Comparison of ENCODE assay signal across 8 mouse cellular contexts in the genomic region with DNA sequence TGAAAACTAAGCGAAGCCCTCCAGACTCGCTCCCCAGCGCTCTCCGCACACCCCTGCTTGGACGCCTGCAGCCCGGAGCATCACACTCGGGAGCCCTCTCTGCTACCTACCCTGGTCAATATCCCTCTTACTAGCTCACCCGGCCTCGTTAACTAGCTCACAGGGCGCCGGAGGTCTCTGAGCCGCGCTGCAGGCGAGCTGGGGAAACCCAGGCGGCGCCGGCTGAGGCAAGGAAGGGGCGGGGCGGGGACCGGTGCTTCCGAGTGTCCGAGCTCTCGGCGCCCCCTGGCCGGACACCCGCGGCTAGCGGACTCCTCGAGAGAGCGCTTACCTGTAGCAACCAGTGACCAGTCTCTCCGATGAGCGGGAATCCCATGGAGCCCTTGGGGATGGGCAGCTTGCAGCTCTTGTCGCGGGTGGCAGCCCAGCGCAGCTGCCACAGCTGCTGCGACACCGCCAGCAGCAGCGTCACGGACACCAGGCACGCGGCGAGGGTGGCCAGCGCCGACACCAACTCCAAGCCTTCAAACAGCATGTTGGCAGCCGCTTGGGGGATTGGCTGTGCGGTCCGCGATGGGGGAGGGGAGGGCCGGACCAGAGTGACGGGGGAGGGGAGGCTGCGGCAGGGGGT. TPM values are rescaled to one million over a fixed set of nuclear protein-coding genes. Genes with fewer than 3 reads are reported as not detected.
DNase-seq lines count a peak whose midpoint lies in the region; ATAC-seq and TF ChIP-seq lines count a peak whose summit lies in the region.

No protein-coding gene starts in this region.

- H3K27me3 ChIP-seq in CH12.LX (replicated peaks): peaks cover 79% of the 10 kb centered on the region
- H3K27me3 ChIP-seq in intestine, embryonic 14.5 days (replicated peaks; ENCODE audit: control insufficient read depth, insufficient read depth, low read length): peaks cover 68% of the 10 kb centered on the region
- H3K27me3 ChIP-seq in liver, embryonic 15.5 days: peaks cover 98% of the 10 kb centered on the region
- H3K27me3 ChIP-seq in neural tube, embryonic 13.5 days: peaks cover 97% of the 10 kb centered on the region

- no peak for TF ChIP-seq EP300 in CH12.LX (IDR thresholded peaks at IDR 0.05; ENCODE audit: low read length)

- WGBS in intestine, embryonic 14.5 days: under 1% methylated on average over 51 of the region's 51 CpGs
- under 1% methylated on average over 51 of the region's 51 CpGs for WGBS in liver, embryonic 15.5 days (ENCODE audit: insufficient replicate concordance)
- under 1% methylated on average over 51 of the region's 51 CpGs for WGBS in neural tube, embryonic 13.5 days

- no peak for DNase-seq in CH12.LX (ENCODE audit: extremely low read depth)
- DNase-seq in adrenal gland, postnatal 25 days: peak; percentile 70
- DNase-seq in gastrocnemius, postnatal 36 days: peak; percentile 35 to 53
- peak; percentile 83 for DNase-seq in intestine, embryonic 14.5 days (ENCODE audit: low spot score)
- no peak for DNase-seq in frontal cortex, postnatal 25 days (ENCODE audit: low spot score in 2 of 2)
- no peak for DNase-seq in cerebellum, adult 8-10 months

- no peak for TF ChIP-seq POLR2A in CH12.LX (IDR thresholded peaks at IDR 0.05; ENCODE audit: low read depth, low read length)

- no peak for TF ChIP-seq RAD21 in CH12.LX (IDR thresholded peaks at IDR 0.05; ENCODE audit: low read depth, low read length)

- dilution Hi-C loops in CH12.LX (cut with MboI; ENCODE audit: extremely low pct_ligation_motif_present, extremely low pct_unique_long_range_greater_than_20kb, low sequenced_read_pairs): no loop called here

- intact Hi-C loops in gastrocnemius, postnatal 36 days (cut with DNase I): loop anchor here (10.0 kb wide), 1 partner anchor 323 kb away; no protein-coding TSS in a partner anchor

- no peaks in the 10 kb centered on the region for H3K79me2 ChIP-seq in CH12.LX (replicated peaks; ENCODE audit: control insufficient read depth, extremely low read depth, insufficient read depth, poor library complexity, severe bottlenecking)

- H3K4me3 ChIP-seq in CH12.LX (replicated peaks in 1 of 3; ENCODE audit: low read depth in 2 of 3, low read length in 2 of 3, poor library complexity in 1 of 3): peak overlapping the region in 2 of 3 experiments; percentile 22 to 31
- peak overlapping the region; percentile 50 for H3K4me3 ChIP-seq in intestine, embryonic 14.5 days (ENCODE audit: low read depth, low read length)
- H3K4me3 ChIP-seq in liver, embryonic 15.5 days (replicated peaks): peak overlapping the region; percentile 41
- peak overlapping the region; percentile 45 for H3K4me3 ChIP-seq in neural tube, embryonic 13.5 days

- no peak overlapping the region for H3K9ac ChIP-seq in CH12.LX (ENCODE audit: insufficient read depth, low read depth)
- peak overlapping the region; percentile 40 for H3K9ac ChIP-seq in intestine, embryonic 14.5 days (ENCODE audit: low read length)
- H3K9ac ChIP-seq in liver, embryonic 15.5 days: no peak overlapping the region
- H3K9ac ChIP-seq in neural tube, embryonic 13.5 days: peak overlapping the region; percentile 67

- ATAC-seq in intestine, embryonic 14.5 days (replicated peaks; ENCODE audit: low FRiP score, low TSS enrichment, low read depth): no peak
- no peak for ATAC-seq in liver, embryonic 15.5 days (ENCODE audit: insufficient read depth)
- ATAC-seq in neural tube, embryonic 13.5 days (ENCODE audit: low read depth): no peak

- peaks cover 0 to 32% of the 10 kb centered on the region in 2 experiments; a peak in 3 of 4 replicates for H3K4me1 ChIP-seq in CH12.LX (ENCODE audit: control insufficient read depth in 1 of 2, insufficient read depth in 2 of 2)
- peaks cover 56% of the 10 kb centered on the region for H3K4me1 ChIP-seq in intestine, embryonic 14.5 days (replicated peaks; ENCODE audit: control insufficient read depth, insufficient read depth, low read length)
- peaks cover 32% of the 10 kb centered on the region for H3K4me1 ChIP-seq in liver, embryonic 15.5 days (replicated peaks)
- peaks cover 74% of the 10 kb centered on the region for H3K4me1 ChIP-seq in neural tube, embryonic 13.5 days (replicated peaks)

- peaks cover 30% of the 10 kb centered on the region for H3K9me3 ChIP-seq in CH12.LX (replicated peaks; ENCODE audit: low read length)
- H3K9me3 ChIP-seq in intestine, embryonic 14.5 days (ENCODE audit: control insufficient read depth, low read length): no peaks in the 10 kb centered on the region
- H3K9me3 ChIP-seq in liver, embryonic 15.5 days (replicated peaks): no peaks in the 10 kb centered on the region
- no peaks in the 10 kb centered on the region for H3K9me3 ChIP-seq in neural tube, embryonic 13.5 days

- peak overlapping the region; percentile 74 for H3K4me2 ChIP-seq in CH12.LX (ENCODE audit: insufficient read depth, low read depth, poor library complexity, severe bottlenecking)
- H3K4me2 ChIP-seq in intestine, embryonic 14.5 days (ENCODE audit: low read length): peak overlapping the region; percentile 93
- peak overlapping the region; percentile 62 for H3K4me2 ChIP-seq in liver, embryonic 15.5 days
- peak overlapping the region; percentile 84 for H3K4me2 ChIP-seq in neural tube, embryonic 13.5 days

- no peak overlapping the region for H3K27ac ChIP-seq in CH12.LX (ENCODE audit: insufficient read depth, low read depth)
- H3K27ac ChIP-seq in intestine, embryonic 14.5 days (ENCODE audit: low read depth): no peak overlapping the region
- H3K27ac ChIP-seq in liver, embryonic 15.5 days (replicated peaks): no peak overlapping the region
- H3K27ac ChIP-seq in neural tube, embryonic 13.5 days (replicated peaks): no peak overlapping the region

- no peak for TF ChIP-seq CTCF in CH12.LX (conservative IDR thresholded peaks at IDR 0.05 in 1 of 2, IDR thresholded peaks at IDR 0.05 in 1 of 2; ENCODE audit: low read depth in 2 of 2, low read length in 2 of 2)

- in situ Hi-C loops in CH12.LX (cut with MboI; ENCODE audit: low pct_ligation_motif_present, low pct_unique_long_range_greater_than_20kb, low sequenced_read_pairs): loop anchor here (10.0 to 25.0 kb wide), 3 partner anchors 175 to 493 kb away; no protein-coding TSS in a partner anchor

- H3K36me3 ChIP-seq in CH12.LX (replicated peaks in 1 of 2; ENCODE audit: control insufficient read depth in 1 of 2, insufficient read depth in 1 of 2, low read length in 1 of 2): no peaks in the 10 kb centered on the region
- no peaks in the 10 kb centered on the region for H3K36me3 ChIP-seq in intestine, embryonic 14.5 days (ENCODE audit: control insufficient read depth, insufficient read depth, low read length)
- no peaks in the 10 kb centered on the region for H3K36me3 ChIP-seq in liver, embryonic 15.5 days (replicated peaks)
- no peaks in the 10 kb centered on the region for H3K36me3 ChIP-seq in neural tube, embryonic 13.5 days

TF ChIP-seq in CH12.LX, 34 proteins besides CTCF, POLR2A, EP300 and RAD21:
- TF ChIP-seq POLR2AphosphoS2 (IDR thresholded peaks at IDR 0.05; ENCODE audit: low read depth, low read length) (no peak), BHLHE40 (IDR thresholded peaks at IDR 0.05; ENCODE audit: low read depth, low read length) (peak; percentile 34; the same call in 1 of the 2 replicates), GABPA (IDR thresholded peaks at IDR 0.05; ENCODE audit: insufficient replicate concordance, low read depth, low read length) (no peak), ZC3H11A (IDR thresholded peaks at IDR 0.05; ENCODE audit: low read depth, low read length) (no peak), SMC3 (IDR thresholded peaks at IDR 0.05; ENCODE audit: low read depth, low read length) (no peak), TBP (conservative IDR thresholded peaks at IDR 0.05; ENCODE audit: low read depth, low read length) (no peak), IRF4 (IDR thresholded peaks at IDR 0.05; ENCODE audit: low read depth, low read length) (no peak), ELF1 (IDR thresholded peaks at IDR 0.05; ENCODE audit: low read depth, low read length) (0 out of 2 replicates have a peak, but pooled peaks have one; percentile 6), E2F4 (IDR thresholded peaks at IDR 0.05; ENCODE audit: insufficient replicate concordance, low read depth, low read length) (no peak), ZMIZ1 (IDR thresholded peaks at IDR 0.05; ENCODE audit: low read depth, low read length) (no peak), JUN (IDR thresholded peaks at IDR 0.05; ENCODE audit: insufficient read depth, low read depth, low read length) (no peak), PAX5 (IDR thresholded peaks at IDR 0.05; ENCODE audit: low read length) (no peak), NRF1 (IDR thresholded peaks at IDR 0.05; ENCODE audit: low read depth, low read length) (no peak), TCF12 (IDR thresholded peaks at IDR 0.05; ENCODE audit: low read depth, low read length) (no peak), MAX (IDR thresholded peaks at IDR 0.05; ENCODE audit: low read length) (peak; percentile 40; the same call in 1 of the 2 replicates), CHD2 (IDR thresholded peaks at IDR 0.05; ENCODE audit: low read length) (peak; percentile 22; the same call in 1 of the 2 replicates), UBTF (IDR thresholded peaks at IDR 0.05; ENCODE audit: low read depth, low read length) (peak; percentile 77), MAFK (IDR thresholded peaks at IDR 0.05; ENCODE audit: insufficient replicate concordance, low read length) (no peak), ETS1 (conservative IDR thresholded peaks at IDR 0.05; ENCODE audit: low read depth, low read length) (no peak), HCFC1 (IDR thresholded peaks at IDR 0.05; ENCODE audit: low read depth, low read length) (no peak), SIN3A (IDR thresholded peaks at IDR 0.05; ENCODE audit: low read length) (no peak)

RNA-seq across cellular contexts. Expression of a gene that starts 6.1 kb away (rescaled TPM):
- not detected in 2 replicates for total RNA-seq in CH12.LX (2012; rRNA removed)
- total RNA-seq in CH12.LX (2014; rRNA removed): not detected in 2 replicates
- polyA plus RNA-seq in CH12.LX (2012; ENCODE audit: insufficient read length, low read depth): not detected in 2 replicates
- 4.2 and 4.6 TPM in 2 replicates for total RNA-seq in adrenal gland, postnatal 25 days (2021)
- 1 to 10 TPM; 4.2 to 4.9 TPM for total RNA-seq in gastrocnemius, postnatal 36 days (2021)
- 2.1 and 2.7 TPM in 2 replicates for polyA plus RNA-seq in intestine, embryonic 14.5 days (2014; fragmentation: Nextera tagmentation; extraction: Ambion mirVana)
- polyA plus RNA-seq in liver, embryonic 15.5 days (2015; fragmentation: Nextera tagmentation; extraction: Ambion mirVana): 0.05 and 0.09 TPM in 2 replicates
- 5.7 and 7.5 TPM in 2 replicates for polyA plus RNA-seq in neural tube, embryonic 13.5 days (2015; fragmentation: Nextera tagmentation; extraction: Ambion mirVana)

Comparison
In these comparisons a context has a peak if more than half of its experiments do, and no peak if none do; other contexts are left out.
1. DNase-seq: peak in adrenal gland, postnatal 25 days (single experiment), gastrocnemius, postnatal 36 days (2 of 2) and intestine, embryonic 14.5 days (single experiment); none in CH12.LX (single experiment), frontal cortex, postnatal 25 days (0 of 2) and cerebellum, adult 8-10 months (single experiment).
2. H3K9ac ChIP-seq: peak in intestine, embryonic 14.5 days (single experiment) and neural tube, embryonic 13.5 days (single experiment); none in CH12.LX (single experiment) and liver, embryonic 15.5 days (single experiment).
3. Peak in every context shown above with its lines, with median percentiles within 50 percentile points of each other: H3K4me2 ChIP-seq and H3K4me3 ChIP-seq.